Mouse (Mus musculus): Measurements from ENCODE around the gene Ajuba.

- TF ChIP-seq CTCF (IDR thresholded peaks at IDR 0.05; ENCODE audit: low read depth, low read length): no peak
- no peak for TF ChIP-seq POLR2A (IDR thresholded peaks at IDR 0.05; ENCODE audit: borderline replicate concordance, low read depth, low read length)
Measured at GRCm38 (mm10) chr14:54523600-54523999, 53.8 kb downstream of the Ajuba start.
